Mouse (Mus musculus): ENCODE data around the gene Sh2b2. TPM values are rescaled to one million over a fixed set of nuclear protein-coding genes. Genes with fewer than 3 reads are reported as not detected.
A peak's percentile ranks its signal among the peaks of the same experiment; 100 is the strongest.

Sh2b2 gene
- polyA plus RNA-seq (2011; ENCODE audit: insufficient read length, low read depth, missing spikeins) = 1.3 and 2.0 TPM in 2 replicates

GRCm38 (mm10) chr5:136246452-136246838, at the start of gene Sh2b2:
TSS of gene Sh2b2 (minus strand) at chr5:136246556.
- no peaks in the 10 kb centered on the region for H3K4me1 ChIP-seq (ENCODE audit: control insufficient read depth, insufficient read depth, low read length)
- TF ChIP-seq POLR2A (IDR thresholded peaks at IDR 0.05; ENCODE audit: low read depth, low read length) = no peak
- TF ChIP-seq CTCF (IDR thresholded peaks at IDR 0.05; ENCODE audit: borderline replicate concordance, insufficient read depth, low read length) = no peak
- H3K4me3 ChIP-seq (ENCODE audit: insufficient read depth, low read length) = peak within 1 kb of the TSS; percentile 54; the same call in 1 of the 2 replicates
- H3K27ac ChIP-seq (ENCODE audit: insufficient read depth, low read length) = no peak within 1 kb of the TSS

- TF ChIP-seq CTCF (IDR thresholded peaks at IDR 0.05; ENCODE audit: borderline replicate concordance, insufficient read depth, low read length) (no peak), POLR2A (IDR thresholded peaks at IDR 0.05; ENCODE audit: low read depth, low read length) (no peak)
- Histone ChIP-seq H3K4me1 (ENCODE audit: control insufficient read depth, insufficient read depth, low read length) (no peaks in the 10 kb centered on the region), H3K4me3 (ENCODE audit: insufficient read depth, low read length) (no peak overlapping the region), H3K27ac (ENCODE audit: insufficient read depth, low read length) (no peak overlapping the region)
These were observed 46.6 kb upstream of the Sh2b2 start for GRCm38 (mm10) chr5:136292971-136293418.

GRCm38 (mm10) chr5:136292361-136292760, 46.0 kb upstream of the Sh2b2 start:
- H3K4me3 ChIP-seq (ENCODE audit: insufficient read depth, low read length) = no peak overlapping the region
- TF ChIP-seq CTCF (IDR thresholded peaks at IDR 0.05; ENCODE audit: borderline replicate concordance, insufficient read depth, low read length) (no peak), POLR2A (IDR thresholded peaks at IDR 0.05; ENCODE audit: low read depth, low read length) (no peak)
- H3K27ac ChIP-seq (ENCODE audit: insufficient read depth, low read length) = no peak overlapping the region
- no peaks in the 10 kb centered on the region for H3K4me1 ChIP-seq (ENCODE audit: control insufficient read depth, insufficient read depth, low read length)

- H3K27ac ChIP-seq (ENCODE audit: insufficient read depth, low read length) = no peak overlapping the region
- no peaks in the 10 kb centered on the region; the same call in 1 of the 2 replicates for H3K4me1 ChIP-seq (ENCODE audit: control insufficient read depth, insufficient read depth, low read length)
- H3K4me3 ChIP-seq (ENCODE audit: insufficient read depth, low read length) = no peak overlapping the region
- TF ChIP-seq POLR2A (IDR thresholded peaks at IDR 0.05; ENCODE audit: low read depth, low read length) (no peak), CTCF (IDR thresholded peaks at IDR 0.05; ENCODE audit: borderline replicate concordance, insufficient read depth, low read length) (no peak)
These were observed 45.2 kb upstream of the Sh2b2 start for GRCm38 (mm10) chr5:136291562-136291961.

GRCm38 (mm10) chr5:136289776-136290175, 43.4 kb upstream of the Sh2b2 start:
- H3K4me1 ChIP-seq (ENCODE audit: control insufficient read depth, insufficient read depth, low read length) = peaks cover 8% of the 10 kb centered on the region
- no peak overlapping the region for H3K27ac ChIP-seq (ENCODE audit: insufficient read depth, low read length)
- no peak overlapping the region for H3K4me3 ChIP-seq (ENCODE audit: insufficient read depth, low read length)
- TF ChIP-seq CTCF (IDR thresholded peaks at IDR 0.05; ENCODE audit: borderline replicate concordance, insufficient read depth, low read length) (no peak), POLR2A (IDR thresholded peaks at IDR 0.05; ENCODE audit: low read depth, low read length) (no peak)

- Histone ChIP-seq H3K27ac (ENCODE audit: insufficient read depth, low read length) (no peak overlapping the region), H3K4me1 (ENCODE audit: control insufficient read depth, insufficient read depth, low read length) (peaks cover 8% of the 10 kb centered on the region), H3K4me3 (ENCODE audit: insufficient read depth, low read length) (no peak overlapping the region)
- TF ChIP-seq CTCF (IDR thresholded peaks at IDR 0.05; ENCODE audit: borderline replicate concordance, insufficient read depth, low read length) = no peak
These were observed 42.2 kb upstream of the Sh2b2 start for GRCm38 (mm10) chr5:136288351-136289081.

GRCm38 (mm10) chr5:136286566-136286965, 40.2 kb upstream of the Sh2b2 start:
- no peak for TF ChIP-seq CTCF (IDR thresholded peaks at IDR 0.05; ENCODE audit: borderline replicate concordance, insufficient read depth, low read length)
- no peak for TF ChIP-seq POLR2A (IDR thresholded peaks at IDR 0.05; ENCODE audit: low read depth, low read length)
- H3K27ac ChIP-seq (ENCODE audit: insufficient read depth, low read length) = no peak overlapping the region
- H3K4me1 ChIP-seq (ENCODE audit: control insufficient read depth, insufficient read depth, low read length) = peaks cover 8% of the 10 kb centered on the region
- no peak overlapping the region for H3K4me3 ChIP-seq (ENCODE audit: insufficient read depth, low read length)

- no peak for TF ChIP-seq CTCF (IDR thresholded peaks at IDR 0.05; ENCODE audit: borderline replicate concordance, insufficient read depth, low read length)
- TF ChIP-seq POLR2A (IDR thresholded peaks at IDR 0.05; ENCODE audit: low read depth, low read length) = no peak
- no peak overlapping the region for H3K27ac ChIP-seq (ENCODE audit: insufficient read depth, low read length)
- no peak overlapping the region for H3K4me3 ChIP-seq (ENCODE audit: insufficient read depth, low read length)
- peaks cover 8% of the 10 kb centered on the region for H3K4me1 ChIP-seq (ENCODE audit: control insufficient read depth, insufficient read depth, low read length)
These were observed 38.8 kb upstream of the Sh2b2 start for GRCm38 (mm10) chr5:136285106-136285505.

- Histone ChIP-seq H3K4me3 (ENCODE audit: insufficient read depth, low read length) (no peak overlapping the region), H3K4me1 (ENCODE audit: control insufficient read depth, insufficient read depth, low read length) (peaks cover 8% of the 10 kb centered on the region), H3K27ac (ENCODE audit: insufficient read depth, low read length) (no peak overlapping the region)
- TF ChIP-seq POLR2A (IDR thresholded peaks at IDR 0.05; ENCODE audit: low read depth, low read length) = no peak
- no peak for TF ChIP-seq CTCF (IDR thresholded peaks at IDR 0.05; ENCODE audit: borderline replicate concordance, insufficient read depth, low read length)
These were observed 35.0 kb upstream of the Sh2b2 start for GRCm38 (mm10) chr5:136281351-136281750.

GRCm38 (mm10) chr5:136274739-136275138, 28.4 kb upstream of the Sh2b2 start:
- no peak for TF ChIP-seq CTCF (IDR thresholded peaks at IDR 0.05; ENCODE audit: borderline replicate concordance, insufficient read depth, low read length)
- no peak for TF ChIP-seq POLR2A (IDR thresholded peaks at IDR 0.05; ENCODE audit: low read depth, low read length)
- H3K4me1 ChIP-seq (ENCODE audit: control insufficient read depth, insufficient read depth, low read length) = no peaks in the 10 kb centered on the region
- H3K4me3 ChIP-seq (ENCODE audit: insufficient read depth, low read length) = no peak overlapping the region
- no peak overlapping the region for H3K27ac ChIP-seq (ENCODE audit: insufficient read depth, low read length)
